Mouse (Mus musculus): ENCODE data around the gene Arid1b. TPM values are rescaled to one million over a fixed set of nuclear protein-coding genes. Genes with fewer than 3 reads are reported as not detected.

The Arid1b gene
- polyA plus RNA-seq, 1 experiment from 2014 or later: 5.2 TPM

GRCm38 (mm10) chr17:4996121-4996813 lies 2.1 kb downstream of the Arid1b start:
- H3K4me1 ChIP-seq: peaks cover 45% of the 10 kb centered on the region
- ATAC-seq (ENCODE audit: extremely low read depth, insufficient number of reproducible peaks, low FRiP score, low TSS enrichment): no peak
- H3K4me2 ChIP-seq: peak overlapping the region; percentile 85
- H3K9ac ChIP-seq: peak overlapping the region; percentile 99
- WGBS: under 1% methylated on average over 66 of the region's 95 CpGs
- H3K4me3 ChIP-seq: peak overlapping the region; percentile 92
- H3K36me3 ChIP-seq: no peaks in the 10 kb centered on the region
- no peaks in the 10 kb centered on the region for H3K9me3 ChIP-seq
- H3K27me3 ChIP-seq (replicated peaks): no peaks in the 10 kb centered on the region
- peak overlapping the region; percentile 99 for H3K27ac ChIP-seq (replicated peaks)

- Histone ChIP-seq H3K27me3 (replicated peaks) (no peaks in the 10 kb centered on the region), H3K4me1 (peaks cover 52% of the 10 kb centered on the region), H3K9ac (peak overlapping the region; percentile 99), H3K4me2 (peak overlapping the region; percentile 85), H3K4me3 (peak overlapping the region; percentile 92), H3K36me3 (no peaks in the 10 kb centered on the region), H3K9me3 (no peaks in the 10 kb centered on the region), H3K27ac (replicated peaks) (peak overlapping the region; percentile 99)
- no peak for ATAC-seq (ENCODE audit: extremely low read depth, insufficient number of reproducible peaks, low FRiP score, low TSS enrichment)
- WGBS: 1% methylated on average over 20 of the region's 20 CpGs
Measured at GRCm38 (mm10) chr17:4996814-4997549, 2.9 kb downstream of the Arid1b start.

- Histone ChIP-seq H3K27me3 (replicated peaks) (no peaks in the 10 kb centered on the region), H3K4me2 (peak overlapping the region; percentile 85), H3K4me3 (peak overlapping the region; percentile 92), H3K9ac (no peak overlapping the region), H3K36me3 (no peaks in the 10 kb centered on the region), H3K4me1 (peaks cover 58% of the 10 kb centered on the region), H3K27ac (replicated peaks) (no peak overlapping the region), H3K9me3 (no peaks in the 10 kb centered on the region)
- no peak for ATAC-seq (ENCODE audit: extremely low read depth, insufficient number of reproducible peaks, low FRiP score, low TSS enrichment)
- 66% methylated on average over 3 of the region's 3 CpGs for WGBS
Measured at GRCm38 (mm10) chr17:4997968-4998367, 3.8 kb downstream of the Arid1b start.

GRCm38 (mm10) chr17:4999256-4999655 lies 5.1 kb downstream of the Arid1b start:
- Histone ChIP-seq H3K4me3 (no peak overlapping the region), H3K36me3 (no peaks in the 10 kb centered on the region), H3K9ac (no peak overlapping the region), H3K27ac (replicated peaks) (no peak overlapping the region), H3K27me3 (replicated peaks) (no peaks in the 10 kb centered on the region), H3K4me1 (peaks cover 63% of the 10 kb centered on the region), H3K4me2 (no peak overlapping the region), H3K9me3 (no peaks in the 10 kb centered on the region)
- 77% methylated on average over 1 of the region's 1 CpGs for whole genome bisulfite sequencing
- ATAC-seq (ENCODE audit: extremely low read depth, insufficient number of reproducible peaks, low FRiP score, low TSS enrichment): no peak

- Histone ChIP-seq H3K9me3 (no peaks in the 10 kb centered on the region), H3K9ac (no peak overlapping the region), H3K36me3 (no peaks in the 10 kb centered on the region), H3K27ac (replicated peaks) (no peak overlapping the region), H3K27me3 (replicated peaks) (no peaks in the 10 kb centered on the region), H3K4me2 (peak overlapping the region; percentile 22; the same call in 1 of the 2 replicates), H3K4me3 (no peak overlapping the region), H3K4me1 (peaks cover 70% of the 10 kb centered on the region)
- WGBS: 73% methylated on average over 10 of the region's 10 CpGs
- ATAC-seq (ENCODE audit: extremely low read depth, insufficient number of reproducible peaks, low FRiP score, low TSS enrichment): no peak
Measured at GRCm38 (mm10) chr17:5000001-5000400, 5.9 kb downstream of the Arid1b start.

- Histone ChIP-seq H3K27me3 (replicated peaks) (no peaks in the 10 kb centered on the region), H3K9ac (0 out of 2 replicates have a peak overlapping the region, but pooled peaks have one; percentile 14), H3K9me3 (no peaks in the 10 kb centered on the region), H3K27ac (replicated peaks) (no peak overlapping the region), H3K36me3 (no peaks in the 10 kb centered on the region), H3K4me3 (no peak overlapping the region), H3K4me1 (peaks cover 79% of the 10 kb centered on the region), H3K4me2 (no peak overlapping the region)
- 70% methylated on average over 7 of the region's 7 CpGs for WGBS
- no peak for ATAC-seq (ENCODE audit: extremely low read depth, insufficient number of reproducible peaks, low FRiP score, low TSS enrichment)
Measured at GRCm38 (mm10) chr17:5000871-5001270, 6.7 kb downstream of the Arid1b start.

- H3K9me3 ChIP-seq: no peaks in the 10 kb centered on the region
- no peak overlapping the region for H3K9ac ChIP-seq
- no peak overlapping the region for H3K4me3 ChIP-seq
- no peaks in the 10 kb centered on the region for H3K36me3 ChIP-seq
- H3K27me3 ChIP-seq (replicated peaks): no peaks in the 10 kb centered on the region
- ATAC-seq (ENCODE audit: extremely low read depth, insufficient number of reproducible peaks, low FRiP score, low TSS enrichment): no peak
- peaks cover 85% of the 10 kb centered on the region for H3K4me1 ChIP-seq
- H3K4me2 ChIP-seq: 0 out of 2 replicates have a peak overlapping the region, but pooled peaks have one; percentile 5
- WGBS: 46% methylated on average over 9 of the region's 9 CpGs
- H3K27ac ChIP-seq (replicated peaks): no peak overlapping the region
Measured at GRCm38 (mm10) chr17:5001531-5002131, 7.5 kb downstream of the Arid1b start.

- no peak for ATAC-seq (ENCODE audit: extremely low read depth, insufficient number of reproducible peaks, low FRiP score, low TSS enrichment)
- H3K27ac ChIP-seq (replicated peaks): no peak overlapping the region
- H3K4me3 ChIP-seq: no peak overlapping the region
- H3K27me3 ChIP-seq (replicated peaks): no peaks in the 10 kb centered on the region
- H3K36me3 ChIP-seq: no peaks in the 10 kb centered on the region
- H3K9me3 ChIP-seq: no peaks in the 10 kb centered on the region
- H3K4me1 ChIP-seq: peaks cover 91% of the 10 kb centered on the region
- WGBS: 50% methylated on average over 10 of the region's 10 CpGs
- H3K9ac ChIP-seq: 0 out of 2 replicates have a peak overlapping the region, but pooled peaks have one; percentile 44
- H3K4me2 ChIP-seq: peak overlapping the region; percentile 40
Measured at GRCm38 (mm10) chr17:5002937-5003508, 8.9 kb downstream of the Arid1b start.

- Histone ChIP-seq H3K36me3 (no peaks in the 10 kb centered on the region), H3K4me1 (peaks cover 96% of the 10 kb centered on the region), H3K4me2 (peak overlapping the region; percentile 2; the same call in 1 of the 2 replicates), H3K27ac (replicated peaks) (no peak overlapping the region), H3K9ac (no peak overlapping the region), H3K4me3 (no peak overlapping the region), H3K27me3 (replicated peaks) (no peaks in the 10 kb centered on the region), H3K9me3 (no peaks in the 10 kb centered on the region)
- WGBS: 44% methylated on average over 8 of the region's 8 CpGs
- no peak for ATAC-seq (ENCODE audit: extremely low read depth, insufficient number of reproducible peaks, low FRiP score, low TSS enrichment)
Measured at GRCm38 (mm10) chr17:5004266-5004665, 10.1 kb downstream of the Arid1b start.

- Histone ChIP-seq H3K4me1 (peaks cover 98% of the 10 kb centered on the region), H3K27me3 (replicated peaks) (no peaks in the 10 kb centered on the region), H3K27ac (replicated peaks) (no peak overlapping the region), H3K4me3 (no peak overlapping the region), H3K4me2 (peak overlapping the region; percentile 2; the same call in 1 of the 2 replicates), H3K9ac (0 out of 2 replicates have a peak overlapping the region, but pooled peaks have one; percentile 37), H3K36me3 (no peaks in the 10 kb centered on the region), H3K9me3 (no peaks in the 10 kb centered on the region)
- WGBS: 64% methylated on average over 5 of the region's 5 CpGs
- ATAC-seq (ENCODE audit: extremely low read depth, insufficient number of reproducible peaks, low FRiP score, low TSS enrichment): no peak
Measured at GRCm38 (mm10) chr17:5004706-5005105, 10.6 kb downstream of the Arid1b start.

- Histone ChIP-seq H3K4me3 (no peak overlapping the region), H3K27me3 (replicated peaks) (no peaks in the 10 kb centered on the region), H3K4me2 (no peak overlapping the region), H3K4me1 (peaks cover 98% of the 10 kb centered on the region), H3K27ac (replicated peaks) (no peak overlapping the region), H3K9ac (peak overlapping the region; percentile 10; the same call in 1 of the 2 replicates), H3K36me3 (no peaks in the 10 kb centered on the region), H3K9me3 (no peaks in the 10 kb centered on the region)
- ATAC-seq (ENCODE audit: extremely low read depth, insufficient number of reproducible peaks, low FRiP score, low TSS enrichment): no peak
- 59% methylated on average over 3 of the region's 3 CpGs for WGBS
Measured at GRCm38 (mm10) chr17:5005285-5005684, 11.2 kb downstream of the Arid1b start.
